ENCODE assay signal across 24 mouse cellular contexts in genomic region chr7:99087581-99087980, GRCm38 (mm10). TPM values are rescaled to one million over a fixed set of nuclear protein-coding genes. Genes with fewer than 3 reads are reported as not detected.
DNase-seq lines count a peak whose midpoint lies in the region; ATAC-seq and TF ChIP-seq lines count a peak whose summit lies in the region.
"Had no signal": no experiment of that assay in that cellular context is flagged by ENCODE, and none has a peak within 500 bp of the region (broad histone marks: within the 10 kb centered on the region; RNA-seq: fewer than 3 reads in every experiment).

No protein-coding gene starts in this region.

- no peak overlapping the region for H3K4me2 ChIP-seq in liver, embryonic 11.5 days
- H3K4me2 ChIP-seq: embryonic facial prominence, embryonic 13.5 days; forebrain, embryonic 13.5 days; heart, embryonic 12.5 days; heart, embryonic 15.5 days; hindbrain, embryonic 13.5 days had no signal

- ATAC-seq in liver, embryonic 11.5 days (replicated peaks; ENCODE audit: low FRiP score), result no peak
- ATAC-seq: forebrain, embryonic 13.5 days; forebrain, embryonic 16.5 days; hindbrain, embryonic 16.5 days had no signal

- peaks cover 3% of the 10 kb centered on the region; the same call in 1 of the 2 replicates for H3K79me2 ChIP-seq in liver, adult 2 months (ENCODE audit: control insufficient read depth, insufficient read depth, low read length)

- peak; percentile 58 for DNase-seq in liver, adult 2 months (ENCODE audit: extremely low read depth, low read depth, low spot score)
- DNase-seq in liver, embryonic 11.5 days (ENCODE audit: low spot score), result no peak
- DNase-seq in testis, postnatal 10 days (ENCODE audit: low spot score), result peak; percentile 30
- no peak for DNase-seq in testis, postnatal 14 days (ENCODE audit: low spot score)
- DNase-seq in ES-CJ7 (ENCODE audit: low read depth, low spot score), result peak; percentile 25
- peak; percentile 51 for DNase-seq in R1 (ENCODE audit: low read depth, low spot score)
- DNase-seq: adrenal gland, postnatal 10 days; cerebellum, adult 11 months; cerebellum, adult 2 months; cerebellum, adult 9-11 months; cerebellum, postnatal 25 days; gastrocnemius, postnatal 10 days; gastrocnemius, postnatal 36 days; heart, postnatal 10 days; heart, postnatal 36 days had no signal

- no peaks in the 10 kb centered on the region for H3K27me3 ChIP-seq in liver, adult 2 months (ENCODE audit: control insufficient read depth, insufficient read depth, low read length)
- no peaks in the 10 kb centered on the region for H3K27me3 ChIP-seq in liver, embryonic 11.5 days (replicated peaks; ENCODE audit: control insufficient read depth, insufficient read depth, low read length)
- H3K27me3 ChIP-seq: embryonic facial prominence, embryonic 13.5 days; forebrain, embryonic 13.5 days; heart, embryonic 12.5 days; heart, embryonic 15.5 days; hindbrain, embryonic 13.5 days had no signal

- H3K36me3 ChIP-seq in liver, adult 2 months (ENCODE audit: control insufficient read depth, insufficient read depth, low read length), result peaks cover 7% of the 10 kb centered on the region; the same call in 1 of the 2 replicates
- H3K36me3 ChIP-seq in liver, embryonic 11.5 days (ENCODE audit: control insufficient read depth, insufficient read depth, low read length), result no peaks in the 10 kb centered on the region; the same call in 1 of the 2 replicates

- no peak overlapping the region for H3K27ac ChIP-seq in liver, adult 2 months (replicated peaks; ENCODE audit: insufficient read depth, low read depth, low read length)
- no peak overlapping the region for H3K27ac ChIP-seq in liver, embryonic 11.5 days (ENCODE audit: low read depth, low read length)
- H3K27ac ChIP-seq: embryonic facial prominence, embryonic 13.5 days; forebrain, embryonic 10.5 days; forebrain, embryonic 13.5 days; heart, embryonic 15.5 days; hindbrain, embryonic 10.5 days; hindbrain, embryonic 13.5 days had no signal

- no peak overlapping the region for H3K9ac ChIP-seq in liver, adult 2 months (ENCODE audit: low read depth, low read length)
- no peak overlapping the region for H3K9ac ChIP-seq in liver, embryonic 11.5 days (ENCODE audit: low read depth, low read length)
- H3K9ac ChIP-seq: embryonic facial prominence, embryonic 13.5 days; forebrain, embryonic 13.5 days; heart, embryonic 12.5 days; heart, embryonic 15.5 days; hindbrain, embryonic 13.5 days had no signal

- 85% methylated on average over 7 of the region's 7 CpGs for WGBS in liver, adult 2 months
- 82% methylated on average over 7 of the region's 7 CpGs for WGBS in liver, embryonic 11.5 days

- peaks cover 20% of the 10 kb centered on the region for H3K4me1 ChIP-seq in liver, adult 2 months (ENCODE audit: control insufficient read depth, insufficient read depth, low read length)
- no peaks in the 10 kb centered on the region for H3K4me1 ChIP-seq in liver, embryonic 11.5 days (replicated peaks; ENCODE audit: control insufficient read depth, insufficient read depth, low read length)
- H3K4me1 ChIP-seq: forebrain, embryonic 13.5 days; hindbrain, embryonic 13.5 days had no signal

- H3K4me3 ChIP-seq in liver, adult 2 months (ENCODE audit: insufficient read depth, low read depth, low read length), result no peak overlapping the region
- H3K4me3 ChIP-seq in liver, embryonic 11.5 days (ENCODE audit: low read depth, low read length), result no peak overlapping the region
- H3K4me3 ChIP-seq: embryonic facial prominence, embryonic 13.5 days; forebrain, embryonic 10.5 days; forebrain, embryonic 13.5 days; heart, embryonic 12.5 days; heart, embryonic 15.5 days; hindbrain, embryonic 10.5 days; hindbrain, embryonic 13.5 days had no signal

- no peaks in the 10 kb centered on the region for H3K9me3 ChIP-seq in liver, embryonic 11.5 days (ENCODE audit: control insufficient read depth, low read length)
- H3K9me3 ChIP-seq: embryonic facial prominence, embryonic 13.5 days; forebrain, embryonic 10.5 days; forebrain, embryonic 13.5 days; heart, embryonic 12.5 days; heart, embryonic 15.5 days; hindbrain, embryonic 10.5 days; hindbrain, embryonic 13.5 days had no signal

- TF ChIP-seq POLR2A in liver, adult 2 months (IDR thresholded peaks at IDR 0.05; ENCODE audit: extremely low read depth, insufficient read depth, low read length), result no peak

- no peak for TF ChIP-seq CTCF in liver, adult 2 months (IDR thresholded peaks at IDR 0.05; ENCODE audit: low read depth, low read length)

RNA-seq across cellular contexts. Expression of gene Uvrag, which starts 53.4 kb away (rescaled TPM):
- 18.3 and 19.9 TPM in 2 replicates for total RNA-seq in liver, adult 2 months (2014; rRNA removed)
- 11.4 and 12.2 TPM in 2 replicates for polyA plus RNA-seq in liver, adult 2 months (2012; rRNA removed)
- polyA plus RNA-seq in liver, embryonic 11.5 days (2014; fragmentation: Nextera tagmentation; extraction: Ambion mirVana), result 14.5 and 16.2 TPM in 2 replicates

Comparison
In these comparisons a context has a peak if more than half of its experiments do, and no peak if none do; other contexts are left out.
1. DNase-seq: peak in liver, adult 2 months (single experiment), testis, postnatal 10 days (single experiment), ES-CJ7 (single experiment) and R1 (single experiment); none in liver, embryonic 11.5 days (single experiment) and testis, postnatal 14 days (single experiment).